Mouse (Mus musculus) neutrophil, adult 5-6 weeks (primary cell): ENCODE results near the gene Cdc42bpb. TPM values are rescaled to one million over a fixed set of nuclear protein-coding genes. Genes with fewer than 3 reads are reported as not detected.
A peak's percentile ranks its signal among the peaks of the same experiment; 100 is the strongest.

ENCODE experiments used
- ATAC-seq: fragments of 151-379, 151-347 bp; 2 replicates; pipeline ENCODE4 v1.8.0; 2017; ENCODE audit warnings: mild to moderate bottlenecking, moderate TSS enrichment; ENCODE audit not compliant: insufficient number of reproducible peaks, poor library complexity, low FRiP score, severe bottlenecking; ENCODE audit errors: extremely low read depth
- total RNA-seq: library from RNA; stranded (forward); fragments of 200-1000 nt; gene quantifications from 2 replicates; pipeline ENCODE4 v1.2.3, GENCODE M21; 2017

Cdc42bpb gene
- total RNA-seq, 1 experiment from 2014 or later = 4.8 TPM

- ATAC-seq = no peak
Observed at GRCm38 (mm10) chr12:111394008-111394407, 16.5 kb upstream of the Cdc42bpb start.

- ATAC-seq = no peak
Observed at GRCm38 (mm10) chr12:111387146-111387545, 9.6 kb upstream of the Cdc42bpb start.

- no peak for ATAC-seq
Observed at GRCm38 (mm10) chr12:111386642-111387120, 9.2 kb upstream of the Cdc42bpb start.

- no peak for ATAC-seq
Observed at GRCm38 (mm10) chr12:111385883-111386641, 8.5 kb upstream of the Cdc42bpb start.

GRCm38 (mm10) chr12:111378812-111379211 is 1.3 kb upstream of the Cdc42bpb start:
- no peak for ATAC-seq

GRCm38 (mm10) chr12:111377986-111378490 is 520 bp upstream of the Cdc42bpb start:
- no peak for ATAC-seq

GRCm38 (mm10) chr12:111376826-111377331 is 639 bp downstream of the Cdc42bpb start:
- no peak for ATAC-seq

GRCm38 (mm10) chr12:111376053-111376452 is 1.5 kb downstream of the Cdc42bpb start:
- ATAC-seq = no peak

GRCm38 (mm10) chr12:111375559-111375958 is 2.0 kb downstream of the Cdc42bpb start:
- no peak for ATAC-seq

GRCm38 (mm10) chr12:111374727-111375126 is 2.8 kb downstream of the Cdc42bpb start:
- no peak for ATAC-seq

- no peak for ATAC-seq
Observed at GRCm38 (mm10) chr12:111373411-111373810, 4.1 kb downstream of the Cdc42bpb start.

- ATAC-seq = no peak
Observed at GRCm38 (mm10) chr12:111371905-111372304, 5.6 kb downstream of the Cdc42bpb start.

- ATAC-seq = no peak
Observed at GRCm38 (mm10) chr12:111370249-111370648, 7.3 kb downstream of the Cdc42bpb start.

GRCm38 (mm10) chr12:111367065-111367464 is 10.5 kb downstream of the Cdc42bpb start:
- ATAC-seq = no peak

GRCm38 (mm10) chr12:111364234-111364633 is 13.3 kb downstream of the Cdc42bpb start:
- no peak for ATAC-seq

- ATAC-seq = no peak
Observed at GRCm38 (mm10) chr12:111361319-111362098, 16.0 kb downstream of the Cdc42bpb start.

- 0 out of 2 replicates have a peak, but pooled peaks have one; percentile 1 for ATAC-seq
Observed at GRCm38 (mm10) chr12:111360671-111361070, 16.8 kb downstream of the Cdc42bpb start.

GRCm38 (mm10) chr12:111356216-111356615 is 21.3 kb downstream of the Cdc42bpb start:
- ATAC-seq = no peak

- no peak for ATAC-seq
Observed at GRCm38 (mm10) chr12:111354142-111354541, 23.4 kb downstream of the Cdc42bpb start.
